Mouse (Mus musculus): ENCODE measurements at regions not wholly inside any gene's neighbourhood (a gene's known extent, or its start where the extent isn't known, plus 50 kb on each side); places are given as distances from the start of the nearest gene placed in this dataset.
A peak's percentile ranks its signal among the peaks of the same experiment; 100 is the strongest.

DNA sequence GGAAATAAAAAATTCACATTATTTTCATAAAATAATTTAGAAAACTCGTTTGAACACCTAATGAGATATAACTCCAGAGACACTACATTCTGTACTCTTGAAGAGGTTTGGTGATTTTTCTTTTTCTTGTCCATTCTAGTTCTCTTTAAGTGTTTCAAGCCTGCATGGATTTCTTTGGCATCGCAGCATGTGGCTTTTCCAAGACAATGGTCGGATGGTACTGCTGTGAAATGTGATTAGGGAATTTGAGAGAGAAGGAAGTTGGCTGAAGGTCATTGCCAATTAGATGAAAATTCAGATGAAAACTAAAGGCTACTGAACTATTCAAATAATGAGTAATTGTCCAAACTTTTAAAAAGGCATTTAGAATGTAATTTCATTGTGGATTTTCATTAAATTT is 572.2 kb downstream of the Phex start:
- DNase-seq (ENCODE audit: low spot score), result peak; percentile 70

GRCm38 (mm10) chrX:156841269-156841668 is 573.8 kb downstream of the Phex start:
- DNase-seq (ENCODE audit: low spot score), result peak; percentile 11

DNA sequence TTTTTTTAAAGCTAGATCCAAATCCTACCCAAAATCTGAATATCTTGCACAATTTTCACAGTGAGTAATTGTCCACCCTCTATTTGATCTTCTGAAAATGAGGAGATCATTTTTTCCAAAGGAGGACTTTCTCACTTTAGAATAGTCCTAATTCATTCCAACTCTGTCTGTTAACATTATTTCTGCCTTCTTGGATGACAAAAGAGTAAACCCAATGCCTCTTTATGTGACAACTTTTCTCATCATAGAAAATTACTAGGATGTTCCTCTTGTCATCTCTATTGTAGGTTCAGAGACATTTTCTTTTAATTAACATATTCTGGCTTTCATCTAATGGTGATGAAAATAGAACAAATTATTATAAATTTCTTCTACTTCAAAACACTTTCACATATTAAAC is 582.9 kb downstream of the Phex start:
- DNase-seq (ENCODE audit: low spot score), result peak; percentile 58

GRCm38 (mm10) chrX:156806799-156807198 is 608.3 kb downstream of the Phex start:
- DNase-seq (ENCODE audit: low spot score), result peak; percentile 69
